Mouse (Mus musculus): Measurements from ENCODE around the gene Cracr2b. TPM values are rescaled to one million over a fixed set of nuclear protein-coding genes. Genes with fewer than 3 reads are reported as not detected.
A peak's percentile ranks its signal among the peaks of the same experiment; 100 is the strongest.

The Cracr2b gene
- polyA plus RNA-seq, 1 experiment from 2014 or later = 3.5 TPM

GRCm38 (mm10) chr7:141466045-141466394, 5.1 kb downstream of the Cracr2b start:
- ATAC-seq (replicated peaks; ENCODE audit: insufficient number of reproducible peaks, low FRiP score, low TSS enrichment, low read depth) = no peak
- Histone ChIP-seq H3K4me2 (ENCODE audit: low read depth, low read length) (no peak overlapping the region), H3K27me3 (ENCODE audit: control insufficient read depth, insufficient read depth, low read length) (peaks cover 40% of the 10 kb centered on the region)

GRCm38 (mm10) chr7:141466607-141467148, 5.8 kb downstream of the Cracr2b start:
- Histone ChIP-seq H3K4me1 (ENCODE audit: control insufficient read depth, insufficient read depth, low read length) (peaks cover 32% of the 10 kb centered on the region), H3K27me3 (ENCODE audit: control insufficient read depth, insufficient read depth, low read length) (peaks cover 36% of the 10 kb centered on the region), H3K27ac (replicated peaks; ENCODE audit: low read depth, low read length) (no peak overlapping the region; the same call in 1 of the 2 replicates), H3K4me2 (ENCODE audit: low read depth, low read length) (peak overlapping the region; percentile 74), H3K9me3 (replicated peaks; ENCODE audit: control insufficient read depth, low read length) (no peaks in the 10 kb centered on the region), H3K4me3 (ENCODE audit: low read depth, low read length) (peak overlapping the region; percentile 67), H3K9ac (replicated peaks; ENCODE audit: low read length) (peak overlapping the region; percentile 80), H3K36me3 (replicated peaks; ENCODE audit: control insufficient read depth, insufficient read depth, low read depth, low read length) (peaks cover 7% of the 10 kb centered on the region; the same call in 1 of the 2 replicates)
- no peak for DNase-seq (ENCODE audit: low spot score)
- 61% methylated on average over 10 of the region's 10 CpGs for WGBS
- no peak for ATAC-seq (replicated peaks; ENCODE audit: insufficient number of reproducible peaks, low FRiP score, low TSS enrichment, low read depth)

More at GRCm38 (mm10) chr7:141466045-141466394, 5.1 kb downstream of the Cracr2b start:
- Histone ChIP-seq H3K9me3 (replicated peaks; ENCODE audit: control insufficient read depth, low read length) (no peaks in the 10 kb centered on the region), H3K27ac (replicated peaks; ENCODE audit: low read depth, low read length) (no peak overlapping the region), H3K36me3 (replicated peaks; ENCODE audit: control insufficient read depth, insufficient read depth, low read depth, low read length) (peaks cover 7% of the 10 kb centered on the region; the same call in 1 of the 2 replicates), H3K9ac (replicated peaks; ENCODE audit: low read length) (no peak overlapping the region), H3K4me1 (ENCODE audit: control insufficient read depth, insufficient read depth, low read length) (peaks cover 33% of the 10 kb centered on the region), H3K4me3 (ENCODE audit: low read depth, low read length) (no peak overlapping the region)
- no peak for DNase-seq (ENCODE audit: low spot score)
- 75% methylated on average over 7 of the region's 7 CpGs for whole genome bisulfite sequencing

- ATAC-seq (replicated peaks; ENCODE audit: insufficient number of reproducible peaks, low FRiP score, low TSS enrichment, low read depth) (peak; percentile 36), DNase-seq (ENCODE audit: low spot score) (peak; percentile 88)
- peaks cover 7% of the 10 kb centered on the region; the same call in 1 of the 2 replicates for H3K36me3 ChIP-seq (replicated peaks; ENCODE audit: control insufficient read depth, insufficient read depth, low read depth, low read length)
- peak within 1 kb of the TSS; percentile 67 for H3K27ac ChIP-seq (replicated peaks; ENCODE audit: low read depth, low read length)
- H3K9me3 ChIP-seq (replicated peaks; ENCODE audit: control insufficient read depth, low read length) = no peaks in the 10 kb centered on the region
- peaks cover 29% of the 10 kb centered on the region for H3K27me3 ChIP-seq (ENCODE audit: control insufficient read depth, insufficient read depth, low read length)
- WGBS = under 1% methylated on average over 52 of the region's 52 CpGs
- peaks cover 27% of the 10 kb centered on the region for H3K4me1 ChIP-seq (ENCODE audit: control insufficient read depth, insufficient read depth, low read length)
- H3K4me3 ChIP-seq (ENCODE audit: low read depth, low read length) = peak within 1 kb of the TSS; percentile 67
- H3K9ac ChIP-seq (replicated peaks; ENCODE audit: low read length) = peak within 1 kb of the TSS; percentile 80
- H3K4me2 ChIP-seq (ENCODE audit: low read depth, low read length) = peak within 1 kb of the TSS; percentile 74
Observed at GRCm38 (mm10) chr7:141467230-141468030, 6.5 kb downstream of the Cracr2b start, which contains the start of gene Cd151. Gene Cd151, plus strand, starts transcription at chr7:141467392.

GRCm38 (mm10) chr7:141468164-141468521, 7.2 kb downstream of the Cracr2b start:
- no peak for ATAC-seq (replicated peaks; ENCODE audit: insufficient number of reproducible peaks, low FRiP score, low TSS enrichment, low read depth)
- H3K27ac ChIP-seq (replicated peaks; ENCODE audit: low read depth, low read length) = peak overlapping the region; percentile 67
- H3K36me3 ChIP-seq (replicated peaks; ENCODE audit: control insufficient read depth, insufficient read depth, low read depth, low read length) = peaks cover 7% of the 10 kb centered on the region; the same call in 1 of the 2 replicates
- no peaks in the 10 kb centered on the region for H3K9me3 ChIP-seq (replicated peaks; ENCODE audit: control insufficient read depth, low read length)
- no peak for DNase-seq (ENCODE audit: low spot score)
- H3K4me1 ChIP-seq (ENCODE audit: control insufficient read depth, insufficient read depth, low read length) = peaks cover 27% of the 10 kb centered on the region
- peaks cover 24% of the 10 kb centered on the region for H3K27me3 ChIP-seq (ENCODE audit: control insufficient read depth, insufficient read depth, low read length)
- WGBS = 21% methylated on average over 5 of the region's 5 CpGs
- peak overlapping the region; percentile 67 for H3K4me3 ChIP-seq (ENCODE audit: low read depth, low read length)
- peak overlapping the region; percentile 80 for H3K9ac ChIP-seq (replicated peaks; ENCODE audit: low read length)
- H3K4me2 ChIP-seq (ENCODE audit: low read depth, low read length) = peak overlapping the region; percentile 74

GRCm38 (mm10) chr7:141468522-141469211, 7.8 kb downstream of the Cracr2b start:
- ATAC-seq (replicated peaks; ENCODE audit: insufficient number of reproducible peaks, low FRiP score, low TSS enrichment, low read depth) = peak; percentile 79
- peak overlapping the region; percentile 74 for H3K4me2 ChIP-seq (ENCODE audit: low read depth, low read length)
- H3K27me3 ChIP-seq (ENCODE audit: control insufficient read depth, insufficient read depth, low read length) = peaks cover 19% of the 10 kb centered on the region
- H3K4me3 ChIP-seq (ENCODE audit: low read depth, low read length) = peak overlapping the region; percentile 67
- H3K9me3 ChIP-seq (replicated peaks; ENCODE audit: control insufficient read depth, low read length) = no peaks in the 10 kb centered on the region
- peaks cover 7% of the 10 kb centered on the region; the same call in 1 of the 2 replicates for H3K36me3 ChIP-seq (replicated peaks; ENCODE audit: control insufficient read depth, insufficient read depth, low read depth, low read length)
- peak; percentile 78 for DNase-seq (ENCODE audit: low spot score)
- H3K9ac ChIP-seq (replicated peaks; ENCODE audit: low read length) = peak overlapping the region; percentile 80
- H3K4me1 ChIP-seq (ENCODE audit: control insufficient read depth, insufficient read depth, low read length) = peaks cover 26% of the 10 kb centered on the region
- H3K27ac ChIP-seq (replicated peaks; ENCODE audit: low read depth, low read length) = peak overlapping the region; percentile 67
- WGBS = 20% methylated on average over 8 of the region's 8 CpGs

GRCm38 (mm10) chr7:141469352-141469751, 8.5 kb downstream of the Cracr2b start:
- peak overlapping the region; percentile 74 for H3K4me2 ChIP-seq (ENCODE audit: low read depth, low read length)
- DNase-seq (ENCODE audit: low spot score) (no peak), ATAC-seq (replicated peaks; ENCODE audit: insufficient number of reproducible peaks, low FRiP score, low TSS enrichment, low read depth) (no peak)
- peaks cover 12% of the 10 kb centered on the region for H3K27me3 ChIP-seq (ENCODE audit: control insufficient read depth, insufficient read depth, low read length)
- 90% methylated on average over 6 of the region's 6 CpGs for WGBS
- H3K27ac ChIP-seq (replicated peaks; ENCODE audit: low read depth, low read length) = no peak overlapping the region
- H3K9me3 ChIP-seq (replicated peaks; ENCODE audit: control insufficient read depth, low read length) = no peaks in the 10 kb centered on the region
- H3K4me1 ChIP-seq (ENCODE audit: control insufficient read depth, insufficient read depth, low read length) = peaks cover 25% of the 10 kb centered on the region
- peaks cover 7% of the 10 kb centered on the region; the same call in 1 of the 2 replicates for H3K36me3 ChIP-seq (replicated peaks; ENCODE audit: control insufficient read depth, insufficient read depth, low read depth, low read length)
- H3K4me3 ChIP-seq (ENCODE audit: low read depth, low read length) = peak overlapping the region; percentile 67
- H3K9ac ChIP-seq (replicated peaks; ENCODE audit: low read length) = peak overlapping the region; percentile 53

GRCm38 (mm10) chr7:141469901-141470636, 9.2 kb downstream of the Cracr2b start:
- Histone ChIP-seq H3K4me1 (ENCODE audit: control insufficient read depth, insufficient read depth, low read length) (peaks cover 20% of the 10 kb centered on the region), H3K36me3 (replicated peaks; ENCODE audit: control insufficient read depth, insufficient read depth, low read depth, low read length) (peaks cover 7% of the 10 kb centered on the region; the same call in 1 of the 2 replicates), H3K4me3 (ENCODE audit: low read depth, low read length) (no peak overlapping the region), H3K27ac (replicated peaks; ENCODE audit: low read depth, low read length) (no peak overlapping the region), H3K27me3 (ENCODE audit: control insufficient read depth, insufficient read depth, low read length) (peaks cover 6% of the 10 kb centered on the region), H3K9me3 (replicated peaks; ENCODE audit: control insufficient read depth, low read length) (no peaks in the 10 kb centered on the region), H3K4me2 (ENCODE audit: low read depth, low read length) (no peak overlapping the region), H3K9ac (replicated peaks; ENCODE audit: low read length) (no peak overlapping the region)
- DNase-seq (ENCODE audit: low spot score) = no peak
- no peak for ATAC-seq (replicated peaks; ENCODE audit: insufficient number of reproducible peaks, low FRiP score, low TSS enrichment, low read depth)
- 90% methylated on average over 18 of the region's 18 CpGs for WGBS

Data from embryonic facial prominence, embryonic 11.5 days (tissue).